Mouse (Mus musculus): ENCODE measurements around the gene Med9.

Gene Med9

GRCm38 (mm10) chr11:59948401-59948767 lies 378 bp downstream of the Med9 start:
- peak; percentile 27 for DNase-seq (ENCODE audit: low spot score)

GRCm38 (mm10) chr11:59952892-59953291 lies 4.9 kb downstream of the Med9 start:
- DNase-seq (ENCODE audit: low spot score): no peak

- DNase-seq (ENCODE audit: low spot score): no peak
Observed at GRCm38 (mm10) chr11:59956749-59957148, 8.7 kb downstream of the Med9 start.

GRCm38 (mm10) chr11:59959453-59959852 lies 11.4 kb downstream of the Med9 start:
- DNase-seq (ENCODE audit: low spot score): no peak

- DNase-seq (ENCODE audit: low spot score): no peak
Observed at GRCm38 (mm10) chr11:59960476-59961337, 12.7 kb downstream of the Med9 start.

GRCm38 (mm10) chr11:59961338-59961875 lies 13.4 kb downstream of the Med9 start:
- no peak for DNase-seq (ENCODE audit: low spot score)

GRCm38 (mm10) chr11:59962590-59962989 lies 14.6 kb downstream of the Med9 start:
- no peak for DNase-seq (ENCODE audit: low spot score)

- peak; percentile 16 for DNase-seq (ENCODE audit: low spot score)
Observed at GRCm38 (mm10) chr11:59963364-59964162, 15.6 kb downstream of the Med9 start.

GRCm38 (mm10) chr11:59964163-59964758 lies 16.3 kb downstream of the Med9 start:
- DNase-seq (ENCODE audit: low spot score): no peak

GRCm38 (mm10) chr11:59964818-59965217 lies 16.8 kb downstream of the Med9 start, which contains the start of gene Rasd1:
Gene Rasd1 (minus strand): TSS chr11:59964944.
- DNase-seq (ENCODE audit: low spot score): no peak

- peak; percentile 65 for DNase-seq (ENCODE audit: low spot score)
Observed at GRCm38 (mm10) chr11:59965227-59966101, 17.5 kb downstream of the Med9 start.

- DNase-seq (ENCODE audit: low spot score): no peak
Observed at GRCm38 (mm10) chr11:59966102-59966483, 18.1 kb downstream of the Med9 start.

GRCm38 (mm10) chr11:59967765-59968164 lies 19.8 kb downstream of the Med9 start:
- no peak for DNase-seq (ENCODE audit: low spot score)

GRCm38 (mm10) chr11:59970780-59971179 lies 22.8 kb downstream of the Med9 start:
- no peak for DNase-seq (ENCODE audit: low spot score)

GRCm38 (mm10) chr11:59971691-59972090 lies 23.7 kb downstream of the Med9 start:
- no peak for DNase-seq (ENCODE audit: low spot score)

- DNase-seq (ENCODE audit: low spot score): no peak
Observed at GRCm38 (mm10) chr11:59973389-59973788, 25.4 kb downstream of the Med9 start.

GRCm38 (mm10) chr11:59975241-59975640 lies 27.2 kb downstream of the Med9 start:
- DNase-seq (ENCODE audit: low spot score): no peak

- DNase-seq (ENCODE audit: low spot score): no peak
Observed at GRCm38 (mm10) chr11:59977831-59978230, 29.8 kb downstream of the Med9 start.

- DNase-seq (ENCODE audit: low spot score): peak; percentile 53
Observed at GRCm38 (mm10) chr11:59989406-59989805, 41.4 kb downstream of the Med9 start.

GRCm38 (mm10) chr11:59991365-59991764 lies 43.4 kb downstream of the Med9 start:
- no peak for DNase-seq (ENCODE audit: low spot score)

GRCm38 (mm10) chr11:59994318-59994717 lies 46.3 kb downstream of the Med9 start:
- DNase-seq (ENCODE audit: low spot score): no peak
